Mouse (Mus musculus) limb, embryonic 11.5 days (tissue): ENCODE data around the gene Akna. TPM values are rescaled to one million over a fixed set of nuclear protein-coding genes. Genes with fewer than 3 reads are reported as not detected.

ENCODE experiments used
- ATAC-seq: fragments of 200-750 bp; cut with Nextera tagmentation; 2 replicates; pipeline ENCODE4 v1.8.0; 2017; ENCODE audit warnings: low read depth; ENCODE audit not compliant: insufficient number of reproducible peaks, low FRiP score, low TSS enrichment
- DNase-seq: peaks from one replicate; pipeline ENCODE4 v3.0.0-alpha.2; 2015; ENCODE audit warnings: low spot score
- H3K27ac ChIP-seq: fragments of 300-500 bp; sonication (generic); replicated peaks from 2 replicates; pipeline ENCODE4 v1.5.1; 2014; ENCODE audit warnings: low read depth, mild to moderate bottlenecking, low read length
- H3K27me3 ChIP-seq: fragments of 300-500 bp; sonication (generic); 2 replicates; pipeline ENCODE4 v1.6.1; 2014; ENCODE audit warnings: mild to moderate bottlenecking, low read length, mixed read lengths; ENCODE audit not compliant: control insufficient read depth, insufficient read depth
- H3K36me3 ChIP-seq: fragments of 300-500 bp; sonication (generic); 2 replicates; pipeline ENCODE4 v1.6.1; 2014; ENCODE audit warnings: mild to moderate bottlenecking, low read length, moderate library complexity, mixed read lengths; ENCODE audit not compliant: control insufficient read depth, insufficient read depth
- H3K4me1 ChIP-seq: fragments of 300-500 bp; sonication (generic); 2 replicates; pipeline ENCODE4 v1.6.1; 2014; ENCODE audit warnings: low read length, mixed read lengths; ENCODE audit not compliant: control insufficient read depth, insufficient read depth
- H3K4me2 ChIP-seq: fragments of 300-500 bp; sonication (generic); 2 replicates; pipeline ENCODE4 v1.6.1; 2014; ENCODE audit warnings: low read depth, mild to moderate bottlenecking, moderate library complexity; ENCODE audit not compliant: severe bottlenecking
- H3K4me3 ChIP-seq: fragments of 300-500 bp; sonication (generic); 2 replicates; pipeline ENCODE4 v1.5.1; 2014; ENCODE audit warnings: low read depth, low read length
- H3K9ac ChIP-seq: fragments of 300-500 bp; sonication (generic); 2 replicates; pipeline ENCODE4 v1.6.1; 2014; ENCODE audit warnings: mild to moderate bottlenecking, low read length
- H3K9me3 ChIP-seq: fragments of 300-500 bp; sonication (generic); 2 replicates; pipeline ENCODE4 v1.6.1; 2016; ENCODE audit warnings: low read length; ENCODE audit not compliant: control insufficient read depth
- WGBS: fragments of 180-500 bp; shearing (Covaris S2); extraction: QIAGEN DNeasy Blood & Tissue Kit; methylation state at CpG from one replicate; pipeline ENCODE4 v1.1.7; 2014; 5-methylcytosine and 5-hydroxymethylcytosine counted together
- polyA plus RNA-seq: library from polyadenylated mRNA; unstranded; fragments of >200 nt; fragmentation: Nextera tagmentation; extraction: Ambion mirVana; gene quantifications from 2 replicates; pipeline ENCODE4 v1.2.1, GENCODE M21; 2014

The Akna gene
- polyA plus RNA-seq, 1 experiment from 2014 or later = 9.5 TPM

- H3K36me3 ChIP-seq = peaks cover 6% of the 10 kb centered on the region; the same call in 1 of the 2 replicates
- no peak for DNase-seq
- no peaks in the 10 kb centered on the region for H3K27me3 ChIP-seq
- H3K27ac ChIP-seq = no peak overlapping the region
- no peak overlapping the region for H3K4me2 ChIP-seq
- 51% methylated on average over 8 of the region's 8 CpGs for WGBS
- no peak overlapping the region for H3K4me3 ChIP-seq
- no peak overlapping the region for H3K9ac ChIP-seq
- ATAC-seq = no peak
- peaks cover 37% of the 10 kb centered on the region for H3K4me1 ChIP-seq
- no peaks in the 10 kb centered on the region for H3K9me3 ChIP-seq
These were observed 3.4 kb downstream of the Akna start for GRCm38 (mm10) chr4:63399691-63400270.

- Histone ChIP-seq H3K27me3 (no peaks in the 10 kb centered on the region), H3K4me1 (peaks cover 29% of the 10 kb centered on the region), H3K9me3 (no peaks in the 10 kb centered on the region), H3K27ac (no peak overlapping the region), H3K4me2 (no peak overlapping the region), H3K36me3 (peaks cover 9% of the 10 kb centered on the region; the same call in 1 of the 2 replicates), H3K4me3 (no peak overlapping the region), H3K9ac (no peak overlapping the region)
- ATAC-seq = no peak
- no peak for DNase-seq
- WGBS = 46% methylated on average over 11 of the region's 11 CpGs
These were observed 4.1 kb downstream of the Akna start for GRCm38 (mm10) chr4:63398854-63399609.

- H3K9ac ChIP-seq = no peak overlapping the region
- peaks cover 22% of the 10 kb centered on the region for H3K4me1 ChIP-seq
- H3K9me3 ChIP-seq = no peaks in the 10 kb centered on the region
- 79% methylated on average over 10 of the region's 10 CpGs for WGBS
- no peak overlapping the region for H3K27ac ChIP-seq
- H3K27me3 ChIP-seq = no peaks in the 10 kb centered on the region
- no peak overlapping the region for H3K4me3 ChIP-seq
- ATAC-seq = no peak
- no peak overlapping the region for H3K4me2 ChIP-seq
- peaks cover 13% of the 10 kb centered on the region; the same call in 1 of the 2 replicates for H3K36me3 ChIP-seq
- no peak for DNase-seq
These were observed 5.1 kb downstream of the Akna start for GRCm38 (mm10) chr4:63397981-63398537.

GRCm38 (mm10) chr4:63391322-63391721 is 11.8 kb downstream of the Akna start:
- no peak overlapping the region for H3K4me2 ChIP-seq
- H3K27me3 ChIP-seq = no peaks in the 10 kb centered on the region
- peaks cover 6% of the 10 kb centered on the region for H3K4me1 ChIP-seq
- H3K27ac ChIP-seq = no peak overlapping the region
- no peak overlapping the region for H3K9ac ChIP-seq
- no peak for ATAC-seq
- H3K36me3 ChIP-seq = peaks cover 15% of the 10 kb centered on the region; the same call in 1 of the 2 replicates
- no peak overlapping the region for H3K4me3 ChIP-seq
- 80% methylated on average over 6 of the region's 6 CpGs for WGBS
- H3K9me3 ChIP-seq = no peaks in the 10 kb centered on the region
- DNase-seq = no peak

GRCm38 (mm10) chr4:63389887-63390528 is 13.1 kb downstream of the Akna start:
- Histone ChIP-seq H3K9me3 (no peaks in the 10 kb centered on the region), H3K9ac (no peak overlapping the region), H3K27ac (no peak overlapping the region), H3K4me3 (no peak overlapping the region), H3K27me3 (no peaks in the 10 kb centered on the region), H3K36me3 (peaks cover 12% of the 10 kb centered on the region; the same call in 1 of the 2 replicates), H3K4me1 (peaks cover 6% of the 10 kb centered on the region), H3K4me2 (no peak overlapping the region)
- DNase-seq (no peak), ATAC-seq (no peak)
- WGBS = 64% methylated on average over 11 of the region's 11 CpGs

GRCm38 (mm10) chr4:63389121-63389886 is 13.8 kb downstream of the Akna start:
- no peak overlapping the region for H3K4me2 ChIP-seq
- H3K4me1 ChIP-seq = peaks cover 6% of the 10 kb centered on the region
- H3K27ac ChIP-seq = no peak overlapping the region
- H3K9me3 ChIP-seq = no peaks in the 10 kb centered on the region
- H3K36me3 ChIP-seq = peaks cover 11% of the 10 kb centered on the region; the same call in 1 of the 2 replicates
- DNase-seq = no peak
- 45% methylated on average over 8 of the region's 8 CpGs for WGBS
- H3K27me3 ChIP-seq = no peaks in the 10 kb centered on the region
- no peak overlapping the region for H3K9ac ChIP-seq
- H3K4me3 ChIP-seq = no peak overlapping the region
- no peak for ATAC-seq

- Histone ChIP-seq H3K9me3 (no peaks in the 10 kb centered on the region), H3K4me3 (no peak overlapping the region), H3K9ac (no peak overlapping the region), H3K4me2 (no peak overlapping the region), H3K27ac (no peak overlapping the region), H3K27me3 (no peaks in the 10 kb centered on the region), H3K4me1 (peaks cover 6% of the 10 kb centered on the region), H3K36me3 (peaks cover 5% of the 10 kb centered on the region; the same call in 1 of the 2 replicates)
- 79% methylated on average over 6 of the region's 6 CpGs for whole genome bisulfite sequencing
- DNase-seq (no peak), ATAC-seq (no peak)
These were observed 15.1 kb downstream of the Akna start for GRCm38 (mm10) chr4:63388029-63388428.

GRCm38 (mm10) chr4:63385784-63386183 is 17.4 kb downstream of the Akna start:
- Histone ChIP-seq H3K36me3 (peaks cover 7% of the 10 kb centered on the region; the same call in 1 of the 2 replicates), H3K4me2 (no peak overlapping the region), H3K27me3 (no peaks in the 10 kb centered on the region), H3K4me1 (peaks cover 6% of the 10 kb centered on the region), H3K9me3 (no peaks in the 10 kb centered on the region), H3K9ac (no peak overlapping the region), H3K27ac (no peak overlapping the region), H3K4me3 (no peak overlapping the region)
- 85% methylated on average over 11 of the region's 11 CpGs for WGBS
- DNase-seq (no peak), ATAC-seq (no peak)
